Mouse (Mus musculus) stomach, postnatal 0 days (tissue): Measurements from ENCODE around the gene Mrpl2.

Experiments used
- CTCF ChIP-seq: IDR thresholded peaks from 2 replicates; pipeline ENCODE4 v1.5.1; 2016; ENCODE audit warnings: antibody characterized with exemption, low read depth, mild to moderate bottlenecking, moderate library complexity
- EP300 ChIP-seq: optimal IDR thresholded peaks from 2 replicates; pipeline ENCODE3; 2016; ENCODE audit warnings: antibody characterized with exemption

GRCm38 (mm10) chr17:46642060-46642459, 4.0 kb upstream of the Mrpl2 start:
- TF ChIP-seq CTCF (no peak), EP300 (no peak)
